Mouse (Mus musculus): ENCODE measurements at regions not wholly inside any gene's neighbourhood (a gene's known extent, or its start where the extent isn't known, plus 50 kb on each side); places are given as distances from the start of the nearest gene placed in this dataset.
"Not testable (repeated sequence)": the region's sequence is repeated elsewhere in the genome, so short reads cannot be mapped to it uniquely, and the experiment has no call there.

DNA sequence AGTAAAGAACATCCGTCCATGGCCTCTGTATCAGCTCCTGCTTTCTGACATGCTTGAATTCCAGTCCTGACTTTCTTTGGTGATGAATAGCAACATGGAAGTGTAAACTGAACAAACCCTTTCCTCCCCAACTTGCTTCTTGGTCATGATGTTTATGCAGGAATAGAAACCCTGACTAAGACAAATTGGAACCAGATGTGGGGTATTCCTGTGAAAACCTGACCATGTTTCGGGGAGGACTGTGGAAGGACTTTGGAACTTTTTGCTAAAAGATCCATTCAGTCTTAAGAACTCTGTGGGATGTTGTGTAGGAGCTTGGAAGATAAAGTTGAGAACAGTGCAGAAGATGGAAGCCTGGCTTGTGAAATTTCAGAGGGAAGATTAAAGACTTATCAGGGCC lies 410.0 kb downstream of the Kif2b start:
- CTCF ChIA-PET = not testable (repeated sequence)

DNA sequence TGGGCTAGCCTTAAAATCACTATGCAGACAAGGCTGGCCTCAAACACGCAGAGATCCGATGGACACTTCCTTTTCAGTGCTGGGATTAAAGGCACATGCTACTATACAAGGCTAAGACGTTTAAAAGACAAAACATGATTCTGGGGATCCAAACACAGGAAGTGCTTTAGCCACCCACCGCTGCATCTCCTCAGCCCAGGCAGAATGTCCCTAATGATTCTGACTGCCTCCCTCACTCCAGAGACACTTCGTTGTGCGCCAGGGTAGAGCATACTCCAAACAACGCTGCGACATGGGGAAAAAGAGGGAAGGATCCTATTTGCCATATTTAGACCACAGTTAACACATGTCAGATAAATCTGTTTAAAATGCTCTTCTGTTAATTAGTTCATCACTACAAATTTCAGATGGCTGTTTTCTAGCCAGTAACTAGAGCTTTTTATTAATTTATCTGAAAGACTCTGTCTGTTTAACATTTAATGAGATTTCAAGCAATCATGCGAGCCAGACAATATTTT lies 443.5 kb downstream of the Kif2b start:
- CTCF ChIA-PET = no interaction called here

DNA sequence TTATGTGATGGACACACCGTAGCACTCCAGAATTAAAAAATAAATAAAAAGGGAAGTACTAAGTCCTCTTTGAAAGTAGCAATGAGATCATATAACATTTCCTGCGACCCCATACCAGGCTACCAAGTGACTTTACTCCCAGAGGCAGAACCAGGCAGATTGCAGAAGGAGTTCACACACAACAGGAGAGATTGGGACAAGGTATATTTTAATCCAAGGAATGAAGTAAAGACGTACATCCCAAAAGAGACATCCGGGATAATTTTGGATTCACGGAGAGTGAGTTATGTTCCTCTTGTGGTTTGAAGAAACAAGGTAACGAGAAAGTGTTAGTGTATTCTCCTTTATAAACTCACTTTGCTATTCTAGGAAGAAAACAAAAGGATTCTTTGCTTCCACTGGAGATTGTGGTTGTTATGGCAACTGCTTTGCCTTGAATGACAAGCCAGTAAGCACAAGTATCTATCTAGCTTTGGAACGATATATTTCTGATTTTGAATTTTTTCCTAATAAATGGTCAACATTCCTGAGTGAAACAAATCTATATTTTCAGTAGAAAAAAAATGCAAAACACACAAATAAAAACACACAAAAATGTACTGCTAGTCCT lies 444.5 kb downstream of the Kif2b start:
- CTCF ChIA-PET = no interaction called here

GRCm38 (mm10) chr11:91131960-91132359 lies 443.8 kb upstream of the Tom1l1 start:
- CTCF ChIA-PET = no interaction called here

- CTCF ChIA-PET = no interaction called here
Measured at GRCm38 (mm10) chr11:91098186-91098585, 410.0 kb upstream of the Tom1l1 start.

- CTCF ChIA-PET = interaction anchor here (0.7 kb wide), 1 partner anchor 12 kb away, joined by 3 read pairs; no protein-coding TSS in a partner anchor
Measured at GRCm38 (mm10) chr11:91097552-91097951, 409.4 kb upstream of the Tom1l1 start.

GRCm38 (mm10) chr11:91096000-91096652 lies 408.0 kb upstream of the Tom1l1 start:
- CTCF ChIA-PET = no interaction called here

DNA sequence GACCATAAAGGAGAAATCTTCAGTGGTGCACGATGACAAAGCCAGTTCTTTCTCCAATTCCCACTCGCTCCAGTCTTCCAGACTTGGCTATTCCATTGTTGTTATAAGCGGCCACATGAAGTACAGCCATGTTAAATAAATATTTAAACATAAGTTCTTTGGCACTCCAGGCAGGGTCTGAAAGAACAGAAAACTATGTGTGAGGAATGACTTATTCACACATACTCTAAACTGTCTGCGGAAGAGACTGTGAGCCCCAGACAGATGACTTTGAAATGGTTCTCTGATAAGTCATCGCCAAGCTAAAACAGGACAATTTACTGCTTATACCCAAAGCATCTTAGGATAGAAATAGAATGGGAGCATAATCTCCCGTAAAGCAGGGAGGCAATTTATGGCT lies 377.2 kb upstream of the Tom1l1 start:
- CTCF ChIA-PET = no interaction called here

GRCm38 (mm10) chr11:91056966-91057597 lies 368.9 kb upstream of the Tom1l1 start:
- CTCF ChIA-PET = no interaction called here

GRCm38 (mm10) chr11:91053321-91053720 lies 365.2 kb upstream of the Tom1l1 start:
- CTCF ChIA-PET = no interaction called here

- CTCF ChIA-PET = no interaction called here
Measured at GRCm38 (mm10) chr11:91051646-91052045, 363.5 kb upstream of the Tom1l1 start.

- CTCF ChIA-PET = no interaction called here
Measured at GRCm38 (mm10) chr11:91041486-91041885, 353.3 kb upstream of the Tom1l1 start.

Data from spleen, embryonic (tissue).